Mouse (Mus musculus) ovary, adult 18-20 months (tissue): ENCODE data around the gene Gm5431.
A peak's percentile ranks its signal among the peaks of the same experiment; 100 is the strongest.
"Not testable (repeated sequence)": the region's sequence is repeated elsewhere in the genome, so short reads cannot be mapped to it uniquely, and the experiment has no call there.

Source experiments
- DNase-seq: peaks from one replicate; pipeline ENCODE4 v3.0.0; 2022; ENCODE audit warnings: low spot score, mixed read lengths

The Gm5431 gene

GRCm38 (mm10) chr11:48871201-48871772, 30.7 kb downstream of the Gm5431 start, which contains the start of gene Irgm1:
Gene Irgm1 (minus strand): TSS chr11:48871683.
- peak; percentile 48 for DNase-seq

GRCm38 (mm10) chr11:48870781-48871180, 31.2 kb downstream of the Gm5431 start:
- DNase-seq: no peak

GRCm38 (mm10) chr11:48869380-48870110, 32.5 kb downstream of the Gm5431 start:
- DNase-seq: no peak

- DNase-seq: no peak
These were observed 35.5 kb downstream of the Gm5431 start for GRCm38 (mm10) chr11:48866481-48866880.

DNA sequence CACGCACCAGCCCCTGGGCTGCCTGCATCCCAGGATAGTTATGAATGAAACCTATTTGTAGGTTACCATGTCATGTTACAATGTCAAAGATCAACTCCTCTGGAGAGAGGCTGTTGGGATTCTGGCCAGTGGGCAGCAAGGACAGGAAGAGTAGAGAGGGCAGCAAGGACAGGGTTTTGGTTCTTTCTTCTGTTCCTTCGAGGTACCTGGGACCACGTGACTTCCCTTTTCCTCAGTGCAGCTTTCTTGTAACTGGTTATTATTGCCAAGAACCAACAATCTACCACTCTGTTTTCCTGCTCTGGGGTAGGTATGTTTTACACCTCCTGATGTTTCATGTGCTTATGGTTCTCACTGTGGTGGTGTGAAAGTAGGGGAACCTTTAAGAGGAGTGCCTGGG, 38.2 kb downstream of the Gm5431 start:
- DNase-seq: no peak

GRCm38 (mm10) chr11:48862784-48863319, 39.2 kb downstream of the Gm5431 start:
- DNase-seq: no peak

GRCm38 (mm10) chr11:48859014-48859413, 43.0 kb downstream of the Gm5431 start:
- DNase-seq: no peak

GRCm38 (mm10) chr11:48853474-48854180, 48.4 kb downstream of the Gm5431 start:
- peak; percentile 74 for DNase-seq

- no peak for DNase-seq
These were observed 49.2 kb downstream of the Gm5431 start for GRCm38 (mm10) chr11:48852624-48853473.

- DNase-seq: no peak
These were observed 49.8 kb downstream of the Gm5431 start for GRCm38 (mm10) chr11:48852190-48852589.

GRCm38 (mm10) chr11:48851270-48851995, 50.6 kb downstream of the Gm5431 start:
- no peak for DNase-seq

DNA sequence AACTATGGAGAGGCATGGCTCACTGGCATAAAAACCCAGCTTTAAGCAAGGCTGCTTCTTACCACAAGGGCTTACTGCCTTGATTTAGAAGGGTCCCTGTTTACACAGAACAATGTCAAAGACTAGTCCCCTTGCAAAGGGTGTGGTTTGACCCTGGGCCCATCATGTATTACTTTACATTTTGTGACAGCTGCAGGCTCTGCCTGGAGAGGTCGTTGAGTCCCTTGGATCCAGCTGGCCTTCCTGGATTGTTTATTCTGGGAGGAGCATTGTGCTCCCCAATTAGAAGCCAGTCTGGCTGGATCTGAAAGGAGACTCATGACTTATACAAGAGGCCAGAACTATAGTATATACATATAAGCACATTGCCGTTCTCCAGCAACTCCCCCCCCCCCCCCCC, 51.8 kb downstream of the Gm5431 start:
- DNase-seq: no peak

- DNase-seq: no peak
These were observed 55.1 kb downstream of the Gm5431 start for GRCm38 (mm10) chr11:48846881-48847280.

GRCm38 (mm10) chr11:48846362-48846761, 55.7 kb downstream of the Gm5431 start:
- not testable (repeated sequence) for DNase-seq

- no peak for DNase-seq
These were observed 56.7 kb downstream of the Gm5431 start for GRCm38 (mm10) chr11:48845244-48845815.

GRCm38 (mm10) chr11:48844309-48844708, 57.7 kb downstream of the Gm5431 start:
- DNase-seq: no peak

DNA sequence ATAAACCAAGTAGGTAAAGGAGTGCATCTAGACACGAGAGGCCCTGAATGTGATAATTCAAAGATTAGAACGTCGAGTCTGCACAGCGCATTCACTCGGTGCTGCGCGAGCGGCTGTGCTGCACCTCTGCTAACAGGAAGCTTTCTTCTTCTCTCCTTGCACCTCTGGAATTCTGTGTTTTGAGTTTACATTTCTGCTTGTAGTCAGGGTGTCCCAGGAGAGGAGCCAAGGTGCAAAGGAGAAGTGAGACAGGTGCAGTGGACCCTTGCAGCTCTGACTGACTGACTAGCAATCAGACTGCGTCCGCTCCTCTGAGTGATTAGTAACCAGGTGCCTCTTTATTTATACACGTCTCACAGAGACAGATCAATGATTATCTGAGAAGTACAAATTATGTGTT, 58.8 kb downstream of the Gm5431 start:
- no peak for DNase-seq

DNA sequence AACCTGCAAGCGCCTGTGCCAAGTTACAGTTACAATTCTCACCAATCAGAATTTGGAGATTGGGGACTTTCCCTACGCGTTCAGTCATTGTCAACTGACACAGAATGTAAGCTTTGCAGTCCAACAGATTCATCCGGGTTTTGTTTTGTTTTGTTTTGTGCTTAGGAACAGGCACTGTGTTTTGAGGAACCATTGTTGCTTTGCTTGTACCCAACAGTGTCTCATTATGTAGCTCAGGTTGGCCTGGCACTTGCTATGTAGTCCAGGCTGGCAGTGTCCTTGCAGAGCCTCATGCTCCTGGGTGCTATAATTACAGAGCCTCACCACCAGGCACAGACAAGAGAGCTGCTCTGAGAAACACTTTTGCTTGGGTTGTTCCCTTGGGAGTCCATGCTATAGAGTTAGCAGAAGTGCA, 59.6 kb downstream of the Gm5431 start:
- DNase-seq: no peak

- DNase-seq: no peak
These were observed 60.8 kb downstream of the Gm5431 start for GRCm38 (mm10) chr11:48841213-48841612.

GRCm38 (mm10) chr11:48840805-48841204, 61.2 kb downstream of the Gm5431 start:
- no peak for DNase-seq
